Mouse (Mus musculus): ENCODE measurements around the gene Mcub.

DNA sequence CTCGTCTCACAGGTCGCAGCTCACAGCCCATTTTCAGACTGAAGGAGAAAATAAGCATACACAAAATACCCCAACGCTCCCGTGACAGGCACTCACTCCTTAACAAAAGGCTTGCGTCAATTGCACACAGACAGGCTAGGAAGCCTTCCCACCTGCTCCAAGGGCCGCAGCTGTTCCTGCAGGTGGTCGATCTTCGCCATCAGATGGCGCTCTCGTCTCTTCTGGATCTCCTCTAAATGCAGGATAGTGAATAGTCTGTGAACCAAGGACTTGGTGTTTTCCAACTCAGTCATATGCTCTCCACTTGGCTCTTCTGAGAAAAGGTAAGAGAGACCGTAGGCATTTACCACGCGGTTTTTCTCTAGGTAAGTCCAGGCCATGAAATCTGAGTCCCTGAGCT is 51.6 kb downstream of the Mcub start:
- TF ChIP-seq CTCF (IDR thresholded peaks at IDR 0.05; ENCODE audit: low read depth): peak; percentile 81
- no peak for TF ChIP-seq EP300 (IDR thresholded peaks at IDR 0.05; ENCODE audit: low read depth)
